Mouse (Mus musculus): Measurements from ENCODE around the gene Urm1. TPM values are rescaled to one million over a fixed set of nuclear protein-coding genes. Genes with fewer than 3 reads are reported as not detected.

Urm1 gene
- total and polyA plus RNA-seq, 2 experiments, result 8.1 to 26.6 TPM

- no peaks in the 10 kb centered on the region for H3K36me3 ChIP-seq (ENCODE audit: control insufficient read depth, insufficient read depth, low read length)
- peaks cover 13% of the 10 kb centered on the region; the same call in 1 of the 2 replicates for H3K79me2 ChIP-seq (ENCODE audit: control insufficient read depth, insufficient read depth, low read length)
- H3K9ac ChIP-seq (ENCODE audit: low read depth, low read length), result peak overlapping the region; percentile 64
- no peaks in the 10 kb centered on the region for H3K27me3 ChIP-seq (ENCODE audit: control insufficient read depth, insufficient read depth, low read length)
- H3K4me3 ChIP-seq (ENCODE audit: insufficient read depth, low read depth, low read length), result peak overlapping the region; percentile 60
- WGBS, result 12% methylated on average over 11 of the region's 11 CpGs
- peak overlapping the region; percentile 53 for H3K27ac ChIP-seq (replicated peaks; ENCODE audit: insufficient read depth, low read depth, low read length)
- no peak for DNase-seq (ENCODE audit: extremely low read depth, low read depth, low spot score)
- peaks cover 11% of the 10 kb centered on the region for H3K4me1 ChIP-seq (ENCODE audit: control insufficient read depth, insufficient read depth, low read length)
- TF ChIP-seq CTCF (IDR thresholded peaks at IDR 0.05; ENCODE audit: low read depth, low read length) (no peak), POLR2A (IDR thresholded peaks at IDR 0.05; ENCODE audit: extremely low read depth, insufficient read depth, low read length) (no peak)
Observed at GRCm38 (mm10) chr2:29826318-29826925, 6.5 kb downstream of the Urm1 start.

GRCm38 (mm10) chr2:29826926-29827708 lies 7.2 kb downstream of the Urm1 start:
- under 1% methylated on average over 48 of the region's 48 CpGs for WGBS
- Histone ChIP-seq H3K4me3 (ENCODE audit: insufficient read depth, low read depth, low read length) (peak overlapping the region; percentile 89), H3K9ac (ENCODE audit: low read depth, low read length) (peak overlapping the region; percentile 80), H3K4me1 (ENCODE audit: control insufficient read depth, insufficient read depth, low read length) (peaks cover 11% of the 10 kb centered on the region), H3K79me2 (ENCODE audit: control insufficient read depth, insufficient read depth, low read length) (peaks cover 15% of the 10 kb centered on the region; the same call in 1 of the 2 replicates), H3K27me3 (ENCODE audit: control insufficient read depth, insufficient read depth, low read length) (no peaks in the 10 kb centered on the region), H3K36me3 (ENCODE audit: control insufficient read depth, insufficient read depth, low read length) (no peaks in the 10 kb centered on the region), H3K27ac (replicated peaks; ENCODE audit: insufficient read depth, low read depth, low read length) (peak overlapping the region; percentile 53)
- peak; percentile 90 for DNase-seq (ENCODE audit: extremely low read depth, low read depth, low spot score)
- TF ChIP-seq CTCF (IDR thresholded peaks at IDR 0.05; ENCODE audit: low read depth, low read length) (no peak), POLR2A (IDR thresholded peaks at IDR 0.05; ENCODE audit: extremely low read depth, insufficient read depth, low read length) (0 out of 2 replicates have a peak, but pooled peaks have one; percentile 21)

GRCm38 (mm10) chr2:29827709-29828024 lies 7.8 kb downstream of the Urm1 start:
- no peak for DNase-seq (ENCODE audit: extremely low read depth, low read depth, low spot score)
- no peaks in the 10 kb centered on the region for H3K36me3 ChIP-seq (ENCODE audit: control insufficient read depth, insufficient read depth, low read length)
- peak overlapping the region; percentile 89 for H3K4me3 ChIP-seq (ENCODE audit: insufficient read depth, low read depth, low read length)
- WGBS, result 1% methylated on average over 12 of the region's 12 CpGs
- no peaks in the 10 kb centered on the region for H3K27me3 ChIP-seq (ENCODE audit: control insufficient read depth, insufficient read depth, low read length)
- TF ChIP-seq CTCF (IDR thresholded peaks at IDR 0.05; ENCODE audit: low read depth, low read length) (no peak), POLR2A (IDR thresholded peaks at IDR 0.05; ENCODE audit: extremely low read depth, insufficient read depth, low read length) (no peak)
- H3K9ac ChIP-seq (ENCODE audit: low read depth, low read length), result peak overlapping the region; percentile 80
- H3K27ac ChIP-seq (replicated peaks; ENCODE audit: insufficient read depth, low read depth, low read length), result 0 out of 2 replicates have a peak overlapping the region, but pooled peaks have one; percentile 12
- H3K4me1 ChIP-seq (ENCODE audit: control insufficient read depth, insufficient read depth, low read length), result peaks cover 11% of the 10 kb centered on the region
- H3K79me2 ChIP-seq (ENCODE audit: control insufficient read depth, insufficient read depth, low read length), result peaks cover 15% of the 10 kb centered on the region; the same call in 1 of the 2 replicates

- 94% methylated on average over 4 of the region's 4 CpGs for WGBS
- Histone ChIP-seq H3K4me1 (ENCODE audit: control insufficient read depth, insufficient read depth, low read length) (peaks cover 10% of the 10 kb centered on the region), H3K27me3 (ENCODE audit: control insufficient read depth, insufficient read depth, low read length) (no peaks in the 10 kb centered on the region), H3K27ac (replicated peaks; ENCODE audit: insufficient read depth, low read depth, low read length) (no peak overlapping the region), H3K4me3 (ENCODE audit: insufficient read depth, low read depth, low read length) (no peak overlapping the region), H3K36me3 (ENCODE audit: control insufficient read depth, insufficient read depth, low read length) (0 out of 2 replicates have a peak, but pooled peaks cover 2% of the 10 kb centered on the region), H3K79me2 (ENCODE audit: control insufficient read depth, insufficient read depth, low read length) (peaks cover 15% of the 10 kb centered on the region; the same call in 1 of the 2 replicates), H3K9ac (ENCODE audit: low read depth, low read length) (no peak overlapping the region)
- no peak for DNase-seq (ENCODE audit: extremely low read depth, low read depth, low spot score)
- TF ChIP-seq CTCF (IDR thresholded peaks at IDR 0.05; ENCODE audit: low read depth, low read length) (no peak), POLR2A (IDR thresholded peaks at IDR 0.05; ENCODE audit: extremely low read depth, insufficient read depth, low read length) (no peak)
Observed at GRCm38 (mm10) chr2:29831106-29831505, 11.2 kb downstream of the Urm1 start.

GRCm38 (mm10) chr2:29833796-29834195 lies 13.9 kb downstream of the Urm1 start:
- no peak for DNase-seq (ENCODE audit: extremely low read depth, low read depth, low spot score)
- peaks cover 2% of the 10 kb centered on the region; the same call in 1 of the 2 replicates for H3K4me1 ChIP-seq (ENCODE audit: control insufficient read depth, insufficient read depth, low read length)
- no peak overlapping the region for H3K9ac ChIP-seq (ENCODE audit: low read depth, low read length)
- H3K79me2 ChIP-seq (ENCODE audit: control insufficient read depth, insufficient read depth, low read length), result peaks cover 4% of the 10 kb centered on the region; the same call in 1 of the 2 replicates
- no peak overlapping the region for H3K27ac ChIP-seq (replicated peaks; ENCODE audit: insufficient read depth, low read depth, low read length)
- H3K27me3 ChIP-seq (ENCODE audit: control insufficient read depth, insufficient read depth, low read length), result no peaks in the 10 kb centered on the region
- H3K36me3 ChIP-seq (ENCODE audit: control insufficient read depth, insufficient read depth, low read length), result 0 out of 2 replicates have a peak, but pooled peaks cover 2% of the 10 kb centered on the region
- WGBS, result 94% methylated on average over 5 of the region's 5 CpGs
- H3K4me3 ChIP-seq (ENCODE audit: insufficient read depth, low read depth, low read length), result no peak overlapping the region
- TF ChIP-seq POLR2A (IDR thresholded peaks at IDR 0.05; ENCODE audit: extremely low read depth, insufficient read depth, low read length), result no peak
- no peak for TF ChIP-seq CTCF (IDR thresholded peaks at IDR 0.05; ENCODE audit: low read depth, low read length)

All from liver, adult 2 months (tissue).